Mouse (Mus musculus) kidney, adult 8-10 months (tissue): ENCODE data around the gene Sufu.

Source experiments
- DNase-seq, 2 experiments: peaks; one replicate each; pipeline ENCODE4 v3.0.0; 2022

Gene Sufu

GRCm38 (mm10) chr19:46533066-46533465 lies 136.4 kb downstream of the Sufu start:
- peak in 1 of 2 experiments; percentile 3 for DNase-seq

DNA sequence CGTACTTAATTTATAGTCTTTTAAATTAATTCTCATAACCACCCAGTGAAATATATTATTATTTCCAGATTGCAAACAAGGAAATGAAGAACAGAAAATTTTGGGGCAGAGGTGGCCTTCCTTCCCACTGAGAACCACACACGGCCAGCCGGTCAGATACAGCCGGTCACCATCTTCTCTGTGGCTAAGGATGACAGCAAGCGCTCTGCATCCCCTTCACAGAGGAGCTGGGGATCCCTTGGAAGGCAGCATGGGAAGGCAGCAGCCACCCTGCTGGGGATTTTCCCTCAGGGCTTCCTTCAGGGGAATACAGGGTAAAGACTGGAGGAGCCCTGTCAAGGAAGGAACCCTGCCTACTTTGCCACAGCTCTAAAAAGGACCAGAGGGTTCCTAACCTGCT lies 136.8 kb downstream of the Sufu start:
- no peak for DNase-seq

- peak in 1 of 2 experiments; percentile 3 for DNase-seq
Observed at GRCm38 (mm10) chr19:46534542-46535098, 137.9 kb downstream of the Sufu start.

DNA sequence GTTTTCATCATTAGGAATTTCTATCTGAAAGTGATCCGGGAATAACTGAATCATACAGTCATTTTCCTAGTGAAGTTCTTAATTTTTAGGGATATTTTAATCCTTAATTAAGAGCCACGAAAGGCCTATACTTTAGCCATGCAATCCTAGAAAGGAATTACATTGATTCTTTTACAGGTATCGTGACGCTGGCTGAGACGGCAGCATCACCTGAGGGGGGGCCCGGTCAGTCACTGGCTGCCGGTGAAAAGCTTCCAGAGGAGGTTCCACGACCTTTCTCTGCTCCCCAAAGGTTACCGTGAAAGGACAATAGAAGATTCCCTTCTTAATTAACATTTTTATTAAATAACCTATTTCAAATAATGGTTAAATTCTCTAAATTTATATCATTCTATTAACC lies 140.7 kb downstream of the Sufu start:
- no peak for DNase-seq

- DNase-seq, result peak in 1 of 2 experiments; percentile 42
Observed at GRCm38 (mm10) chr19:46538213-46538612, 141.5 kb downstream of the Sufu start.
